Mouse (Mus musculus): Measurements from ENCODE around the gene Mrap. TPM values are rescaled to one million over a fixed set of nuclear protein-coding genes. Genes with fewer than 3 reads are reported as not detected.

Mrap gene
- polyA plus RNA-seq, 1 experiment from 2014 or later: 2.1 TPM

DNA sequence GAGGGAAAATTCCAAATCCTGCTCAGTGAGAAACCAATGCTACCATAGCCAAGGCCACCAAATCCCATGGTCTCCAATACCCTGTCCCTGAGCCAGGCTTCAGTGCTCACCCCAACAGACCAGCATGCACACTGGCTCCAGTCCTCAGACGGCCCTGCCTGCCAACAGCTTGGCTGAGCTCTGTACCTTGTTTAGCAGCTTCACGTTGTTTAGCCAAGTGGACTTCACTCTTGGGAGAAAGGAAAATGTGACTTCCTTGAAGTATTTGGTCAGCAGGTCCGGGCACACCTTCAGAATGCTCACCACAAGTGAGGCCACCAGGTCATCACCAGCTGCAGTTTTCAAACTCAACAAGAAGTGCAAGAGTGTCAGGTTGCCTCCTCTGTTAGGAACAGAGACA is 54.5 kb downstream of the Mrap start:
- no peak overlapping the region for H3K9ac ChIP-seq
- ATAC-seq (ENCODE audit: borderline replicate concordance, extremely low read depth, low FRiP score, low TSS enrichment): no peak
- no peaks in the 10 kb centered on the region for H3K9me3 ChIP-seq
- no peak overlapping the region for H3K4me3 ChIP-seq
- no peaks in the 10 kb centered on the region for H3K27me3 ChIP-seq
- peaks cover 65% of the 10 kb centered on the region for H3K36me3 ChIP-seq
- no peak overlapping the region for H3K4me2 ChIP-seq
- H3K4me1 ChIP-seq: no peaks in the 10 kb centered on the region
- no peak overlapping the region for H3K27ac ChIP-seq
- 71% methylated on average over 3 of the region's 3 CpGs for WGBS

DNA sequence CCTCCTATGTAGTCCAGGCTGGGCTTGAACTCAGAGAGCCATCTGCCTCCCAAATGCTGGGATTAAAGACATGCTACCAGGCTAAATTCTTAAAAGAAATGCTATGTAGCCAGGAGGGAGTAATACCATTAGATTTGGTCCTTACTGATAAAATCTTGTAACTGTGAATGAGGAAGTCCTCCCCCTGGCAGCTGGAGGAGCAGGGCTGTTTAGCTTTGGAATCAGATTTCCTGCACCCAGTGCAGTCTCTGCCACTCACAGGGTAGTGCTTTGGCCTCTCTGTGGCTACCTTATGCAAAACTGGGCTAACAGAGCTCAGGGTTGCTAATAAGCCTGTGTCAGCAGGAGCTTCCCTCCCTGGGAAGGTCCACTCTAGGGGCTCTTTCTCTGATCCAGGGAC is 56.7 kb downstream of the Mrap start:
- Histone ChIP-seq H3K36me3 (peaks cover 54% of the 10 kb centered on the region), H3K9me3 (no peaks in the 10 kb centered on the region), H3K27ac (no peak overlapping the region), H3K4me1 (0 out of 2 replicates have a peak, but pooled peaks cover 3% of the 10 kb centered on the region), H3K27me3 (no peaks in the 10 kb centered on the region), H3K4me3 (no peak overlapping the region), H3K4me2 (no peak overlapping the region), H3K9ac (no peak overlapping the region)
- ATAC-seq (ENCODE audit: borderline replicate concordance, extremely low read depth, low FRiP score, low TSS enrichment): no peak

DNA sequence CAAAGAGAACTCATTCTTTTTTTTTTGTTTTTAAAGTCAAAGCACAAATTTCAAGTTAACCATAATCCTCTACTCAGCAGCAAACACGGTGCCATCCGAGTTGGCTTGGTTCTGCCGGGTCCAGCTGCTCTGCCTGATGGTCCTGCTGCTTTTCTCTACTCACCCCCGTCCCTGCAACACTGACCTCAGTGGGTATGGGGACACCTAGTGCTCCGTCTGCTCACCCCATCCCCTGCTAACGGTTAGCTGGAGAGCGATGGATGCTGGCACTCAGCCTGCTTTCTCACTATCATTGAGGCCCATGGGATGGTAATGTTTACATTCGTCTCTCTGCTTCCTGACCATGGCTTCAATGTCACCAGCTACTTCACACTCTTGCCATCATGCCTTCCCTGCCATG is 60.4 kb downstream of the Mrap start:
- H3K4me3 ChIP-seq: no peak overlapping the region
- H3K27ac ChIP-seq: no peak overlapping the region
- peaks cover 33% of the 10 kb centered on the region; the same call in 1 of the 2 replicates for H3K36me3 ChIP-seq
- no peaks in the 10 kb centered on the region for H3K9me3 ChIP-seq
- no peak for ATAC-seq (ENCODE audit: borderline replicate concordance, extremely low read depth, low FRiP score, low TSS enrichment)
- H3K9ac ChIP-seq: no peak overlapping the region
- whole genome bisulfite sequencing: 57% methylated on average over 8 of the region's 8 CpGs
- H3K4me2 ChIP-seq: no peak overlapping the region
- no peaks in the 10 kb centered on the region for H3K27me3 ChIP-seq
- 0 out of 2 replicates have a peak, but pooled peaks cover 3% of the 10 kb centered on the region for H3K4me1 ChIP-seq

DNA sequence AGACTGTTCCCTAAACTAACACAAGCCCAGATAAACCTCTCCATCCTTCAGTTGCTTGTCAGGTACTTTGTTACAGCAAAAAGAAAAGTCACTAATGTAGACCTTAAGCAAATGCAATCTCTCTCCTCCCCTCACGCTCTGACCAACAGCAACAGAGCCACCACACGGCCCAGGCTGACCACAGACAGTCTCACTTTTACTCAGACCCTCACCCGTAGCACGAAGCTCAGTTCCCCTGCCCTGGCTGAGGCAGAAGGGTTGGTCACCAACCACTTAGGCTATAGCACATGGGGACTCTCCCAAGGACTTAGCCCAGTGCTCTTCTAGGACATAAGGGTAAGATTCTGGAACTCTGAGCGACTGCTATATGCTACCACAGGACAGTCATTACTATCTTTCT is 60.8 kb downstream of the Mrap start:
- no peak for ATAC-seq (ENCODE audit: borderline replicate concordance, extremely low read depth, low FRiP score, low TSS enrichment)
- Histone ChIP-seq H3K27ac (no peak overlapping the region), H3K27me3 (no peaks in the 10 kb centered on the region), H3K9ac (no peak overlapping the region), H3K4me1 (0 out of 2 replicates have a peak, but pooled peaks cover 3% of the 10 kb centered on the region), H3K4me3 (no peak overlapping the region), H3K4me2 (no peak overlapping the region), H3K9me3 (no peaks in the 10 kb centered on the region), H3K36me3 (peaks cover 37% of the 10 kb centered on the region; the same call in 1 of the 2 replicates)
- WGBS: 69% methylated on average over 5 of the region's 5 CpGs

Other genes starting within 250 kb of the Mrap start
- gene Mis18a, start 10.8 kb upstream of the Mrap start, polyA plus RNA-seq (2015; fragmentation: Nextera tagmentation; extraction: Ambion mirVana): 86.4 and 87.3 TPM in 2 replicates
- gene Urb1, start 72.2 kb downstream of the Mrap start, polyA plus RNA-seq (2015; fragmentation: Nextera tagmentation; extraction: Ambion mirVana): 8.5 and 8.7 TPM in 2 replicates
- 1.9 and 2.8 TPM in 2 replicates for gene Eva1c, start 88.5 kb downstream of the Mrap start, polyA plus RNA-seq (2015; fragmentation: Nextera tagmentation; extraction: Ambion mirVana)
- gene Cfap298, start 196.9 kb downstream of the Mrap start, polyA plus RNA-seq (2015; fragmentation: Nextera tagmentation; extraction: Ambion mirVana): 44.1 and 53.3 TPM in 2 replicates